Mouse (Mus musculus): Measurements from ENCODE around the gene Oit1.

GRCm38 (mm10) chr14:8315169-8315568 lies 63.4 kb downstream of the Oit1 start:
- TF ChIP-seq EP300 (IDR thresholded peaks at IDR 0.05; ENCODE audit: low read depth): no peak
- no peak for TF ChIP-seq CTCF (IDR thresholded peaks at IDR 0.05; ENCODE audit: low read depth)
